Mouse (Mus musculus) intestine, postnatal 0 days (tissue): ENCODE data around the gene Pitpnb. TPM values are rescaled to one million over a fixed set of nuclear protein-coding genes. Genes with fewer than 3 reads are reported as not detected.

Experiments used
- ATAC-seq: fragments of 200-750 bp; cut with Nextera tagmentation; 2 replicates; pipeline ENCODE4 v1.8.0; 2017; ENCODE audit warnings: mild to moderate bottlenecking, moderate TSS enrichment, moderate library complexity
- H3K27ac ChIP-seq: fragments of 300-500 bp; sonication (generic); 2 replicates; pipeline ENCODE4 v1.5.1; 2014; ENCODE audit warnings: mild to moderate bottlenecking, low read depth, low read length, moderate library complexity
- H3K27me3 ChIP-seq: fragments of 300-500 bp; sonication (generic); replicated peaks from 2 replicates; pipeline ENCODE4 v1.6.1; 2014; ENCODE audit warnings: low read length, mixed read lengths; ENCODE audit not compliant: control insufficient read depth, insufficient read depth
- H3K36me3 ChIP-seq: fragments of 300-500 bp; sonication (generic); 2 replicates; pipeline ENCODE4 v1.6.1; 2014; ENCODE audit warnings: mild to moderate bottlenecking, moderate library complexity; ENCODE audit not compliant: control insufficient read depth, insufficient read depth
- H3K4me1 ChIP-seq: fragments of 300-500 bp; sonication (generic); replicated peaks from 2 replicates; pipeline ENCODE4 v1.6.1; 2014; ENCODE audit warnings: antibody characterized with exemption, low read length, mixed read lengths; ENCODE audit not compliant: control insufficient read depth, insufficient read depth
- H3K4me2 ChIP-seq: fragments of 300-500 bp; sonication (generic); replicated peaks from 2 replicates; pipeline ENCODE4 v1.6.1; 2014; ENCODE audit warnings: low read depth, mild to moderate bottlenecking, moderate library complexity
- H3K4me3 ChIP-seq: fragments of 300-500 bp; sonication (generic); 2 replicates; pipeline ENCODE4 v1.5.1; 2014; ENCODE audit warnings: low read depth, low read length
- H3K9ac ChIP-seq: fragments of 300-500 bp; sonication (generic); 2 replicates; pipeline ENCODE4 v1.6.1; 2014; ENCODE audit warnings: mild to moderate bottlenecking, low read depth, low read length
- H3K9me3 ChIP-seq: fragments of 300-500 bp; sonication (generic); 2 replicates; pipeline ENCODE4 v1.6.1; 2016; ENCODE audit warnings: mixed run types; ENCODE audit not compliant: control insufficient read depth
- CTCF ChIP-seq: sonication (generic); IDR thresholded peaks from 2 replicates; pipeline ENCODE4 v1.5.1; 2016; ENCODE audit warnings: low read depth, mild to moderate bottlenecking, control low read depth, antibody characterized with exemption, moderate library complexity
- WGBS: fragments of 180-500 bp; shearing (Covaris S2); extraction: QIAGEN DNeasy Blood & Tissue Kit; methylation state at CpG from one replicate; pipeline ENCODE4 v1.1.7; 2014; 5-methylcytosine and 5-hydroxymethylcytosine counted together
- polyA plus RNA-seq: library from polyadenylated mRNA; unstranded; fragments of >200 nt; fragmentation: Nextera tagmentation; extraction: Ambion mirVana; gene quantifications from 2 replicates; pipeline ENCODE4 v1.2.1, GENCODE M21; 2015

The Pitpnb gene
- polyA plus RNA-seq, 1 experiment from 2014 or later: 42.9 TPM

- H3K36me3 ChIP-seq: peaks cover 35% of the 10 kb centered on the region
- no peak overlapping the region for H3K27ac ChIP-seq
- TF ChIP-seq CTCF: no peak
- H3K27me3 ChIP-seq: no peaks in the 10 kb centered on the region
- peaks cover 4% of the 10 kb centered on the region; the same call in 1 of the 2 replicates for H3K4me1 ChIP-seq
- no peak for ATAC-seq
- no peak overlapping the region for H3K9ac ChIP-seq
- no peak overlapping the region for H3K4me3 ChIP-seq
- 85% methylated on average over 8 of the region's 8 CpGs for WGBS
- H3K9me3 ChIP-seq: no peaks in the 10 kb centered on the region
- no peak overlapping the region for H3K4me2 ChIP-seq
These were observed 30.5 kb downstream of the Pitpnb start for GRCm38 (mm10) chr5:111361058-111361457.

- Histone ChIP-seq H3K27me3 (no peaks in the 10 kb centered on the region), H3K9me3 (no peaks in the 10 kb centered on the region), H3K27ac (no peak overlapping the region), H3K36me3 (peaks cover 30% of the 10 kb centered on the region), H3K9ac (no peak overlapping the region), H3K4me2 (no peak overlapping the region), H3K4me3 (no peak overlapping the region), H3K4me1 (peaks cover 4% of the 10 kb centered on the region; the same call in 1 of the 2 replicates)
- 34% methylated on average over 7 of the region's 7 CpGs for WGBS
- TF ChIP-seq CTCF: no peak
- ATAC-seq: no peak
These were observed 31.3 kb downstream of the Pitpnb start for GRCm38 (mm10) chr5:111361846-111362245.

- peak; percentile 64 for ATAC-seq
- peaks cover 4% of the 10 kb centered on the region; the same call in 1 of the 2 replicates for H3K4me1 ChIP-seq
- H3K27ac ChIP-seq: peak overlapping the region; percentile 42
- H3K9me3 ChIP-seq: no peaks in the 10 kb centered on the region
- no peaks in the 10 kb centered on the region for H3K27me3 ChIP-seq
- H3K36me3 ChIP-seq: peaks cover 31% of the 10 kb centered on the region
- 29% methylated on average over 6 of the region's 6 CpGs for WGBS
- no peak overlapping the region for H3K9ac ChIP-seq
- TF ChIP-seq CTCF: no peak
- no peak overlapping the region for H3K4me3 ChIP-seq
- H3K4me2 ChIP-seq: peak overlapping the region; percentile 18; the same call in 1 of the 2 replicates
These were observed 33.0 kb downstream of the Pitpnb start for GRCm38 (mm10) chr5:111363446-111364062.

- Histone ChIP-seq H3K4me3 (no peak overlapping the region), H3K4me1 (peaks cover 4% of the 10 kb centered on the region; the same call in 1 of the 2 replicates), H3K27ac (no peak overlapping the region), H3K4me2 (no peak overlapping the region), H3K9me3 (no peaks in the 10 kb centered on the region), H3K36me3 (peaks cover 28% of the 10 kb centered on the region), H3K9ac (no peak overlapping the region), H3K27me3 (no peaks in the 10 kb centered on the region)
- ATAC-seq: no peak
- peak; percentile 79 for TF ChIP-seq CTCF
- WGBS: 36% methylated on average over 3 of the region's 3 CpGs
These were observed 34.0 kb downstream of the Pitpnb start for GRCm38 (mm10) chr5:111364533-111364932.

GRCm38 (mm10) chr5:111366140-111366539, 35.6 kb downstream of the Pitpnb start:
- Histone ChIP-seq H3K9me3 (no peaks in the 10 kb centered on the region), H3K27ac (no peak overlapping the region), H3K9ac (no peak overlapping the region), H3K4me1 (peaks cover 4% of the 10 kb centered on the region; the same call in 1 of the 2 replicates), H3K4me3 (no peak overlapping the region), H3K4me2 (no peak overlapping the region), H3K36me3 (peaks cover 24% of the 10 kb centered on the region), H3K27me3 (no peaks in the 10 kb centered on the region)
- no peak for ATAC-seq
- no peak for TF ChIP-seq CTCF
- WGBS: 59% methylated on average over 5 of the region's 5 CpGs

GRCm38 (mm10) chr5:111367937-111368517, 37.5 kb downstream of the Pitpnb start:
- no peak for ATAC-seq
- Histone ChIP-seq H3K9ac (no peak overlapping the region), H3K4me1 (peaks cover 4% of the 10 kb centered on the region; the same call in 1 of the 2 replicates), H3K27ac (no peak overlapping the region), H3K27me3 (no peaks in the 10 kb centered on the region), H3K9me3 (no peaks in the 10 kb centered on the region), H3K4me2 (no peak overlapping the region), H3K36me3 (peaks cover 43% of the 10 kb centered on the region), H3K4me3 (no peak overlapping the region)
- 90% methylated on average over 11 of the region's 11 CpGs for WGBS
- TF ChIP-seq CTCF: no peak
